Mouse (Mus musculus) embryo, embryonic 11.5 days (tissue): Measurements from ENCODE around the gene Atf7.
"Not testable (repeated sequence)": the region's sequence is repeated elsewhere in the genome, so short reads cannot be mapped to it uniquely, and the experiment has no call there.

Source experiments
- DNase-seq: peaks from one replicate; pipeline ENCODE4 v3.0.0-alpha.2; 2012; ENCODE audit warnings: low read depth, low spot score

Gene Atf7

GRCm38 (mm10) chr15:102620765-102621164, 4.5 kb downstream of the Atf7 start:
- no peak for DNase-seq

GRCm38 (mm10) chr15:102619486-102619885, 5.8 kb downstream of the Atf7 start:
- DNase-seq = no peak

GRCm38 (mm10) chr15:102617654-102618053, 7.6 kb downstream of the Atf7 start:
- DNase-seq = no peak

GRCm38 (mm10) chr15:102616174-102616573, 9.1 kb downstream of the Atf7 start:
- no peak for DNase-seq

- DNase-seq = no peak
Measured at GRCm38 (mm10) chr15:102614224-102614623, 11.0 kb downstream of the Atf7 start.

- no peak for DNase-seq
Measured at GRCm38 (mm10) chr15:102612966-102613365, 12.3 kb downstream of the Atf7 start.

GRCm38 (mm10) chr15:102608586-102608985, 16.7 kb downstream of the Atf7 start:
- not testable (repeated sequence) for DNase-seq

GRCm38 (mm10) chr15:102593996-102594656, 31.1 kb downstream of the Atf7 start:
- DNase-seq = no peak

GRCm38 (mm10) chr15:102592674-102593073, 32.6 kb downstream of the Atf7 start:
- DNase-seq = no peak

GRCm38 (mm10) chr15:102590567-102590966, 34.7 kb downstream of the Atf7 start:
- DNase-seq = no peak

GRCm38 (mm10) chr15:102589826-102590225, 35.4 kb downstream of the Atf7 start:
- DNase-seq = no peak

GRCm38 (mm10) chr15:102585501-102585900, 39.8 kb downstream of the Atf7 start:
- no peak for DNase-seq

- DNase-seq = no peak
Measured at GRCm38 (mm10) chr15:102583708-102584383, 41.4 kb downstream of the Atf7 start.

- no peak for DNase-seq
Measured at GRCm38 (mm10) chr15:102581205-102581604, 44.1 kb downstream of the Atf7 start.

GRCm38 (mm10) chr15:102578351-102578750, 46.9 kb downstream of the Atf7 start:
- DNase-seq = no peak

GRCm38 (mm10) chr15:102576972-102577371, 48.3 kb downstream of the Atf7 start:
- DNase-seq = no peak

GRCm38 (mm10) chr15:102572081-102572480, 53.2 kb downstream of the Atf7 start:
- no peak for DNase-seq

- no peak for DNase-seq
Measured at GRCm38 (mm10) chr15:102567849-102568248, 57.4 kb downstream of the Atf7 start.

- DNase-seq = no peak
Measured at GRCm38 (mm10) chr15:102563681-102564080, 61.6 kb downstream of the Atf7 start.

GRCm38 (mm10) chr15:102563061-102563460, 62.2 kb downstream of the Atf7 start:
- DNase-seq = no peak

- DNase-seq = no peak
Measured at GRCm38 (mm10) chr15:102562491-102562890, 62.8 kb downstream of the Atf7 start.

GRCm38 (mm10) chr15:102557580-102557979, 67.7 kb downstream of the Atf7 start:
- DNase-seq = no peak

- DNase-seq = no peak
Measured at GRCm38 (mm10) chr15:102555581-102555980, 69.7 kb downstream of the Atf7 start.
